Mouse (Mus musculus): ENCODE results near the gene Tsen54. TPM values are rescaled to one million over a fixed set of nuclear protein-coding genes. Genes with fewer than 3 reads are reported as not detected.

Gene Tsen54
- 10 to 100 TPM; 16.1 to 22.3 TPM for total RNA-seq (2021)
- long read RNA-seq, partial matches to known transcripts: 2 of 6 reads
- long read RNA-seq, other reads (novel, unspliced or antisense): 4 of 6 reads

GRCm38 (mm10) chr11:115814605-115815450 lies at the start of gene Tsen54:
Gene Tsen54, plus strand, starts transcription at chr11:115814724.
- DNase-seq (ENCODE audit: low spot score in 2 of 2): peak; percentile 87 to 91

GRCm38 (mm10) chr11:115765103-115765606 lies 49.4 kb upstream of the Tsen54 start, which contains the start of gene Tmem94:
Gene Tmem94, plus strand, starts transcription at chr11:115765433.
- DNase-seq (ENCODE audit: low spot score in 2 of 2): peak; percentile 99

GRCm38 (mm10) chr11:115765607-115766141 lies 48.9 kb upstream of the Tsen54 start:
- peak in 1 of 2 experiments; percentile 62 for DNase-seq (ENCODE audit: low spot score in 2 of 2)

GRCm38 (mm10) chr11:115766356-115766943 lies 48.1 kb upstream of the Tsen54 start:
- peak in 1 of 2 experiments; percentile 12 for DNase-seq (ENCODE audit: low spot score in 2 of 2)

GRCm38 (mm10) chr11:115766981-115767380 lies 47.5 kb upstream of the Tsen54 start:
- DNase-seq (ENCODE audit: low spot score in 2 of 2): no peak

GRCm38 (mm10) chr11:115768896-115769295 lies 45.6 kb upstream of the Tsen54 start:
- DNase-seq (ENCODE audit: low spot score in 2 of 2): no peak

GRCm38 (mm10) chr11:115774653-115775052 lies 39.9 kb upstream of the Tsen54 start:
- no peak for DNase-seq (ENCODE audit: low spot score in 2 of 2)

- peak in 1 of 2 experiments; percentile 24 for DNase-seq (ENCODE audit: low spot score in 2 of 2)
These were observed 38.5 kb upstream of the Tsen54 start for GRCm38 (mm10) chr11:115775821-115776665.

- DNase-seq (ENCODE audit: low spot score in 2 of 2): no peak
These were observed 37.6 kb upstream of the Tsen54 start for GRCm38 (mm10) chr11:115776954-115777353.

GRCm38 (mm10) chr11:115777487-115778335 lies 36.8 kb upstream of the Tsen54 start:
- no peak for DNase-seq (ENCODE audit: low spot score in 2 of 2)

- peak; percentile 53 to 67 for DNase-seq (ENCODE audit: low spot score in 2 of 2)
These were observed 35.4 kb upstream of the Tsen54 start for GRCm38 (mm10) chr11:115779038-115779571.

- peak; percentile 44 to 52 for DNase-seq (ENCODE audit: low spot score in 2 of 2)
These were observed 34.1 kb upstream of the Tsen54 start for GRCm38 (mm10) chr11:115780141-115781070.

GRCm38 (mm10) chr11:115786473-115786872 lies 28.1 kb upstream of the Tsen54 start:
- DNase-seq (ENCODE audit: low spot score in 2 of 2): no peak

GRCm38 (mm10) chr11:115789787-115790186 lies 24.7 kb upstream of the Tsen54 start:
- no peak for DNase-seq (ENCODE audit: low spot score in 2 of 2)

- DNase-seq (ENCODE audit: low spot score in 2 of 2): no peak
These were observed 22.6 kb upstream of the Tsen54 start for GRCm38 (mm10) chr11:115791919-115792318.

GRCm38 (mm10) chr11:115792353-115792752 lies 22.2 kb upstream of the Tsen54 start:
- DNase-seq (ENCODE audit: low spot score in 2 of 2): no peak

- no peak for DNase-seq (ENCODE audit: low spot score in 2 of 2)
These were observed 17.6 kb upstream of the Tsen54 start for GRCm38 (mm10) chr11:115796898-115797297.

- DNase-seq (ENCODE audit: low spot score in 2 of 2): no peak
These were observed 16.9 kb upstream of the Tsen54 start for GRCm38 (mm10) chr11:115797665-115798064.
